Mouse (Mus musculus) testis, adult 2 months (tissue): ENCODE data around the gene Orm2.

Experiments
- CTCF ChIP-seq: fragments of 200-500 bp; IDR thresholded peaks from 2 replicates; pipeline ENCODE4 v1.5.1; 2012; ENCODE audit warnings: low read depth, mild to moderate bottlenecking, inconsistent platforms, low read length, moderate library complexity; ENCODE audit not compliant: control insufficient read depth, insufficient read depth, insufficient replicate concordance
- POLR2A ChIP-seq: fragments of 200-500 bp; IDR thresholded peaks from 2 replicates; pipeline ENCODE4 v1.6.1; 2012; ENCODE audit warnings: low read depth, mild to moderate bottlenecking, inconsistent platforms, low read length, moderate library complexity; ENCODE audit not compliant: control insufficient read depth

DNA sequence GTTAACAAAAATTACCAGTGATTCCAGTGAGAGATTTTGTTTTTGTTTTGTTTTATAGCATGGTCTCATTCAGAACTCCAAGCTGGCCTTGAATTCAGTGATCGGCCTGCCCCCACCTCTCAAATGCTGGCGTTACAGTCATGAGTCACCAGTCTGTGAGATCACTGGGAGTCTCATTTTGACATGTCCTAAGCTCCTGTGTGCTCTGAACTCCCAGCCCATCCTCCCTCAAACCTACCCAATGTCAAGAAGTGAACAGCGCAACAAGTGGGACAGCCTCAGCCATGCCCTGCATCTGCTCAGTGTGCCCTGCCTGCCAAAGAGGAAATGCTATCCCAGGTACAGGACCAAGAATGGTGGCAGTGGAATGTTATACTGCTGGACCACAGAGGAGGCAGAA is 23.0 kb downstream of the Orm2 start:
- TF ChIP-seq POLR2A (no peak; the same call in 1 of the 2 replicates), CTCF (no peak)
